Mouse (Mus musculus) neural tube, embryonic 13.5 days (tissue): ENCODE results near the gene Hfe. TPM values are rescaled to one million over a fixed set of nuclear protein-coding genes. Genes with fewer than 3 reads are reported as not detected.
"Not testable (repeated sequence)": the region's sequence is repeated elsewhere in the genome, so short reads cannot be mapped to it uniquely, and the experiment has no call there.

ENCODE experiments used
- ATAC-seq: fragments of 200-750 bp; cut with Nextera tagmentation; 2 replicates; pipeline ENCODE4 v1.8.0; 2017; ENCODE audit warnings: low read depth, mild to moderate bottlenecking, moderate TSS enrichment, moderate library complexity
- H3K27ac ChIP-seq: fragments of 300-500 bp; sonication (generic); replicated peaks from 2 replicates; pipeline ENCODE4 v1.5.1; 2015; ENCODE audit warnings: moderate library complexity, mild to moderate bottlenecking, inconsistent platforms
- H3K27me3 ChIP-seq: fragments of 300-500 bp; sonication (generic); 2 replicates; pipeline ENCODE4 v1.6.1; 2015; ENCODE audit warnings: mild to moderate bottlenecking, inconsistent platforms
- H3K36me3 ChIP-seq: fragments of 300-500 bp; sonication (generic); 2 replicates; pipeline ENCODE4 v1.6.1; 2015; ENCODE audit warnings: mild to moderate bottlenecking, inconsistent platforms
- H3K4me1 ChIP-seq: fragments of 300-500 bp; sonication (generic); replicated peaks from 2 replicates; pipeline ENCODE4 v1.6.1; 2015; ENCODE audit warnings: inconsistent platforms
- H3K4me2 ChIP-seq: fragments of 300-500 bp; sonication (generic); 2 replicates; pipeline ENCODE4 v1.6.1; 2015; ENCODE audit warnings: inconsistent platforms, mild to moderate bottlenecking, moderate library complexity
- H3K4me3 ChIP-seq: fragments of 300-500 bp; sonication (generic); 2 replicates; pipeline ENCODE4 v1.5.1; 2015; ENCODE audit warnings: mild to moderate bottlenecking, inconsistent platforms
- H3K9ac ChIP-seq: fragments of 300-500 bp; sonication (generic); 2 replicates; pipeline ENCODE4 v1.6.1; 2015; ENCODE audit warnings: moderate library complexity, mild to moderate bottlenecking, inconsistent platforms
- H3K9me3 ChIP-seq: fragments of 300-500 bp; sonication (generic); 2 replicates; pipeline ENCODE4 v1.6.1; 2016; ENCODE audit warnings: inconsistent platforms
- WGBS: fragments of 180-500 bp; shearing (Covaris S2); methylation state at CpG from one replicate; pipeline ENCODE4 v1.1.7; 2015; 5-methylcytosine and 5-hydroxymethylcytosine counted together
- polyA plus RNA-seq: library from polyadenylated mRNA; unstranded; fragments of >200 nt; fragmentation: Nextera tagmentation; extraction: Ambion mirVana; gene quantifications from 2 replicates; pipeline ENCODE4 v1.2.1, GENCODE M21; 2015

The Hfe gene
- 3.7 and 4.0 TPM in 2 replicates for polyA plus RNA-seq

DNA sequence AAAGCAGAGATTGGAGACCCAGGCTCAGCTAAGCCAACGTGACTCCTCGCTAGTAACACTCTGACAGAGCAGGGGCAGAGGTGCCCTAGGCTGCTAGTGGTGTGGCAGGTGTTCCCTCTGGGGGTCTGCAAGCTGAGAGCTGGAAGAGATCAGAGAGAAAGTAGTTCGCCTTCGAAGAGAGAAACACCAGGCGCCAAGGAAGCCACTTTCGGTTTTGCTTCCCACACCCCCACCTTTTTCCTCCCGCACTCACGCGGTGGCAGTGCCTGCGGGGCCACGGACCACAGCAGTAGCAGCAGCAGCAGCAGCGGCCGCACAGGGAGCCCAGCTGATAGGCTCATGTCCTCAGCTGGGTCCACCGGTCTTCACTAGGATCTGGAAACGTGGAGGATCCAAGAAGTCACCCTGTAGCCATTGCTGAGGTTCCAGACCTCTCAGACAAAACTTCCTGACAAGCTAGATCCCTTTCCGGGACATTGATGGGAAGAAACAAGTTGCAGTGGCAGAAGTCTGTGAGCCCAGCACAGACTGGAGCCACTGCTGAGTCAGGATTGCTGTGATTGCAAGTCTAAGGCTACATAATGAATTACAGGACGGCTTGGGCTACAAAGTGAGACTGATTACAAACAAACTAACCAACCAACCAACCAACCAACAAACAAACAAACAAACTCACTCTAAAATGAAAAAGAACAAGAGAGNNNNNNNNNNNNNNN, at the start of gene Hfe:
Gene Hfe, minus strand, starts transcription at position 481 of the 716 bp plus-strand sequence.
- peak within 1 kb of the TSS; percentile 37 for H3K4me3 ChIP-seq
- 0 out of 2 replicates have a peak, but pooled peaks cover 10% of the 10 kb centered on the region for H3K27me3 ChIP-seq
- no peak within 1 kb of the TSS for H3K27ac ChIP-seq
- H3K36me3 ChIP-seq: no peaks in the 10 kb centered on the region
- peaks cover 21% of the 10 kb centered on the region for H3K4me1 ChIP-seq
- peak within 1 kb of the TSS; percentile 65 for H3K4me2 ChIP-seq
- ATAC-seq: peak; percentile 63; the same call in 1 of the 2 replicates
- peak within 1 kb of the TSS; percentile 64 for H3K9ac ChIP-seq
- no peaks in the 10 kb centered on the region for H3K9me3 ChIP-seq
- 3% methylated on average over 17 of the region's 17 CpGs for WGBS

DNA sequence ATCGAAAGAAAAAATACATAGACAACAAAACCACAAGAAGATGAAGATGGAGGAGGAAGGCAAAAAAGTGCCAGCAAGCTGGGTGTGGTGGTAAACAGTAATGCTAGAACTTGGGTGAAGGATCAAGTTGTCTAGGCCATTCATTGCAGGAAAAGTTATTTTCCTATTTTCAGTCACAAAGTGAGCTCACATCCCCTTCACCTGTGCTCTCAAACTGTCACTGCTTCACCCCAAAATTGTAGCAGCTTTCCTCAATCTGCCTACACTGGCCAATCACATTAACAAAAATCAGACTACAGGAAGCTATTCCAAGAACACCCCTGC, 49.2 kb upstream of the Hfe start:
- Histone ChIP-seq H3K27me3 (no peaks in the 10 kb centered on the region), H3K4me2 (peak overlapping the region; percentile 79), H3K9me3 (no peaks in the 10 kb centered on the region), H3K27ac (peak overlapping the region; percentile 90; the same call in 1 of the 2 replicates), H3K9ac (peak overlapping the region; percentile 60; the same call in 1 of the 2 replicates), H3K4me1 (peaks cover 34% of the 10 kb centered on the region), H3K36me3 (no peaks in the 10 kb centered on the region), H3K4me3 (no peak overlapping the region)
- no peak for ATAC-seq
- WGBS: 77% methylated on average over 1 of the region's 1 CpGs

DNA sequence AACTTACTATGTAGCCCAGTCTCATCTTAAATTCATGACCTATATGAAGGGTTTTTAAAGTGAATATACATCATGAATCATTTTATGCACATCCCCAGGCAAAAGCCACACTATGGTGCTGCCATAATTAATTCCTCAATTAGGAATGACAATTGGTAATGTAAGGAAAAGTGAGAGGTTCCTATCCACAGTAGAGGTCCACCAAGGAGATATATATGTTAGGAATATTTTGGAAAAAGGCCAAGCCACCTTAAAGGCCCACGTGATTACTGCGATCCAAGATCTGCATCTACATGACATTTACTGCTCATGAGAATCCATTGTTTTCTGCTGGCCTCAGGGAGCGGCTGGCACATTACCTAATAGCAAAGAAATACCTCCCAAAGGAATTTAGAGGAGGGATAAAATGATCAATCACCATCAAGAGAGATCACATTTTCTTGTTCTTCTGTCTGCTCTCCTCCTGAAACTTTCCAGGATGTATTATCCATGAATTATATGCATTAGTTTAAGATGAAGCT, 48.7 kb upstream of the Hfe start:
- ATAC-seq: no peak
- no peaks in the 10 kb centered on the region for H3K27me3 ChIP-seq
- peaks cover 31% of the 10 kb centered on the region for H3K4me1 ChIP-seq
- WGBS: 24% methylated on average over 3 of the region's 3 CpGs
- H3K4me3 ChIP-seq: no peak overlapping the region
- H3K36me3 ChIP-seq: no peaks in the 10 kb centered on the region
- no peak overlapping the region for H3K27ac ChIP-seq
- H3K9ac ChIP-seq: no peak overlapping the region
- H3K4me2 ChIP-seq: no peak overlapping the region
- H3K9me3 ChIP-seq: no peaks in the 10 kb centered on the region

DNA sequence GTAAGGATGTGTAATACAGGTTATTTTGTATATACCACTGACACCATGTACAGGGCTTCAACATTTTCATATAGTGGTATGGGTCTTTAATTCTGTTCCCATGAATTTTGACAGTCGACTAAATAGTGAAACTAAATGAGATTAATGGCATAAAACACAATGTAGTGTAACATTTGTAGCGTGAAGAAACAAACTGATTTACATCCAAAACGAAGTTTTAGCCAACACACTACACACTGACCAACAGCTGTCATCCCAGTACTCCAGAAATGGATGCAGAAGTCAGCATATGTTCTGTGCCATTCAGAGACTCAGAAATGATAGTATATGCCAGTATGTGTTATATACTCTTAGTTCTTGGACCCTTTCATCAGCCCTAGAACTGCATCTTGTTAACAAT, 47.3 kb upstream of the Hfe start:
- Histone ChIP-seq H3K9ac (no peak overlapping the region), H3K36me3 (no peaks in the 10 kb centered on the region), H3K4me1 (peaks cover 23% of the 10 kb centered on the region), H3K27ac (no peak overlapping the region), H3K9me3 (no peaks in the 10 kb centered on the region), H3K27me3 (no peaks in the 10 kb centered on the region), H3K4me2 (peak overlapping the region; percentile 65), H3K4me3 (no peak overlapping the region)
- no peak for ATAC-seq
- WGBS: 41% methylated on average over 3 of the region's 3 CpGs

DNA sequence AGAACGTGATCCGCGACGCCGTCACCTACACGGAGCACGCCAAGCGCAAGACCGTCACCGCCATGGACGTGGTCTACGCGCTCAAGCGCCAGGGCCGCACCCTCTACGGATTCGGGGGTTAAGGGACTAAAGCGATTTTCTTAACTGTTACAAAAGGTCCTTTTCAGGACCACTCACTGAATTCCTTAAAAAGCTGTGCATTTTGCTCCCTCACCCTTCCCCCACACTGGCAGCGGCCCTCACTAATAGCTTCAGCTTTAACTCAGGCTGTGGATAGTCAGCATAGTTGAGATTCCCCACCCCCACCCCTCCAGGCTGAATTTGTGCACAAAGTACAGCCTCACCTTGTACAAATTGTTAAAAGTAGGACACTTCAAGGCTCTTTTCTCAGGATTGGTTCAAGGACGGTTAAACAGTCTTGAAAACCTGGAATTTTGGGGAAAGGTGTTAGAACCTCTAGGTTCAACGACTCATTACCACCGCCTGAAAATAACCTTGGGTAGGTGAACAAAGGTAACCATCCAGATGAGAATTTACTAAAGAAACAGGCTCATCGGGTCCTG, 46.6 kb upstream of the Hfe start:
- Histone ChIP-seq H3K4me1 (peaks cover 25% of the 10 kb centered on the region), H3K9ac (peak overlapping the region; percentile 61), H3K36me3 (no peaks in the 10 kb centered on the region), H3K9me3 (no peaks in the 10 kb centered on the region), H3K27ac (peak overlapping the region; percentile 88), H3K4me3 (peak overlapping the region; percentile 37), H3K27me3 (no peaks in the 10 kb centered on the region), H3K4me2 (peak overlapping the region; percentile 65)
- WGBS: 1% methylated on average over 23 of the region's 23 CpGs
- ATAC-seq: peak; percentile 16; the same call in 1 of the 2 replicates

DNA sequence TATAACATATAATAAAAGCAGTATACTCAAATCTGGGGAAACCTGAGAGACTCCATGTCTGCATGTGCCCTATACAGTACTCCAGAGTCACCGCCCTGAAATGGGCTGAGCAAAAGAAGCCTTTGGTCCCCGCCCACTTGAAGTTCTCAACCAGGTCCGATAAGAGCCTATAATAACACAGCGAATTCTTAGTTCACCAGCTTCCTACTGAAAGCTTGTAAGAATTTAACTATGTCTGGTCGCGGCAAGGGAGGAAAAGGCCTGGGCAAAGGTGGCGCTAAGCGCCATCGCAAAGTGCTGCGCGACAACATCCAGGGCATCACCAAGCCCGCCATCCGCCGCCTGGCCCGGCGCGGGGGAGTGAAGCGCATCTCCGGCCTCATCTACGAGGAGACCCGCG, 46.1 kb upstream of the Hfe start, which contains the start of gene Hist1h4b:
Gene Hist1h4b, plus strand, starts transcription at position 224 of the 400 bp plus-strand sequence.
- H3K36me3 ChIP-seq: no peaks in the 10 kb centered on the region
- peak within 1 kb of the TSS; percentile 37 for H3K4me3 ChIP-seq
- H3K9ac ChIP-seq: peak within 1 kb of the TSS; percentile 61
- H3K4me1 ChIP-seq: peaks cover 24% of the 10 kb centered on the region
- WGBS: 0% methylated on average over 17 of the region's 22 CpGs
- no peaks in the 10 kb centered on the region for H3K27me3 ChIP-seq
- peak; percentile 77 for ATAC-seq
- H3K4me2 ChIP-seq: peak within 1 kb of the TSS; percentile 65
- peak within 1 kb of the TSS; percentile 88 for H3K27ac ChIP-seq
- no peaks in the 10 kb centered on the region for H3K9me3 ChIP-seq

DNA sequence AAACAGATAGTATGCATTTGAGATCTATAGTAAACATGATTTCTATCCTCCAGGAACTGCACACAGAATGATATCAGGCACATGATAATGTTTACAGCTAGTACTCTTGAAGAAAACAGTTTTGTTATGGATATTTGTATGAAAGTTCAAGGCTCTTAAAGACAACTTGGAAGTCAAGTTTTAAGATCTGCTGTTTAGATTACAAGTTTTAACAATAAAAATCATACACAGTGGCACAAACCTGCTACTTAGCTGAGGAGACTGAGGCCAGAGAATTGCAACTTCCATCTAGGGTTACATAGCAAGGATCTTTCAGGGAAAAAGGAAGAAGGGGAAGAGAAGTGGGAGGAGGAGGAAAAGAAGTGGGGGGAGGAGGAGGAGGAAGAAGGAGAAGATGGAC, 44.3 kb upstream of the Hfe start:
- no peak overlapping the region for H3K4me2 ChIP-seq
- no peak overlapping the region for H3K4me3 ChIP-seq
- no peak overlapping the region for H3K9ac ChIP-seq
- no peaks in the 10 kb centered on the region for H3K27me3 ChIP-seq
- no peaks in the 10 kb centered on the region for H3K9me3 ChIP-seq
- H3K4me1 ChIP-seq: peaks cover 19% of the 10 kb centered on the region
- no peak overlapping the region for H3K27ac ChIP-seq
- H3K36me3 ChIP-seq: no peaks in the 10 kb centered on the region
- no peak for ATAC-seq

DNA sequence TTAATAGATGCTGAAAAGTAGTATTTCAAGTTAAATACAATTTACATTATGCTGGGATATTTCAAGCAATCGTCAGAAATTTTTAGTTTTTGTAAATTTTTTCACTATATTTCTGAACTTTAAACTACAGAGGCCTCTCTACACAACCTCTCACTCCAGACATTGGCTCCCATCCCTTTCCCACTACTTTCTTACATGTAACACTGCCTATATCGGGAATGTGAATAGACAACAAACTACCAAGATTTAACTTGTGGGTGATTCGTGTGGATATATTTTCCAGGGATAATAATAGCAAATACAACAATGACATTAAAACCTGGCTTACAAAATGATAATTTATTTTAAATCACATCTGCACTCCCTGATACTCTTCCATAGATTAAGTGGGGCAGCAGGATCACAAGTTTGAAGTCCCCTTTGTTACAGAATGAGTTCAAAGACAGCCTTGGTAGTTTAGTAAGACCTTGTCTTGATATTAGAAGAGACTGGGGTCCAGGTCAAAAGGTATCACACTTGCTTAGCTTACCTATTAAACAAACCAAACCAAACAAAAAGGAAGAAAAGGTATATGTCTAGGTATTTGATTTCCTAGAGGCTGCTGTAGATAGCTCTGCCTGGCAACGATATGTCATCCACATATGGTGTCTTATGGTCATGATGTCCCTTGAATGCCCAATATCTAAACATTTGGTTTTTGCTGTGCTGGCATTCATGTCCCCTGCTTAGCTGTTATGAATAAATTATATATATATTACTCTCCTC, 42.8 kb upstream of the Hfe start:
- Histone ChIP-seq H3K4me2 (peak overlapping the region; percentile 67; the same call in 1 of the 2 replicates), H3K9me3 (no peaks in the 10 kb centered on the region), H3K36me3 (no peaks in the 10 kb centered on the region), H3K27me3 (no peaks in the 10 kb centered on the region), H3K27ac (no peak overlapping the region), H3K4me3 (no peak overlapping the region), H3K9ac (no peak overlapping the region), H3K4me1 (peaks cover 18% of the 10 kb centered on the region)
- no peak for ATAC-seq
- 57% methylated on average over 4 of the region's 4 CpGs for WGBS

DNA sequence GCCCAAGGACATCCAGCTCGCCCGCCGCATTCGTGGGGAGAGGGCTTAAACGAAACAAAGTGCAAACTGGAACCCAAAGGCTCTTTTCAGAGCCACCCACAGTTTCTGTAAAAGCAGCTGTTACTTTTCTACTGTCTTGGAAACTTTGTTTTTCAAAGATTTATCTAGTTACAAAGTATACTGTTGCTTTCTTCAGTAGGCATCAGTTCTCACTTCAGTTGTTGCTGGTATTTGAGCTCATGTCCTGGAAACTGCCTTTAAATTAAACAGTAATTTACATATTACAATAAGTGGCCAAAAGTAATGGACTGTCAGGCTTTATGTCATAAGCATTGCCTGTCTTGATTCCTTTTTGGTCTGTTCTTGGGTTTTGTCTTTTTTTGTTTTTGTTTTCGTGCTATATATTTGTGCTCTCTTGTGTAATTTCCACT, 42.1 kb upstream of the Hfe start:
- H3K4me3 ChIP-seq: peak overlapping the region; percentile 23; the same call in 1 of the 2 replicates
- peak overlapping the region; percentile 1; the same call in 1 of the 2 replicates for H3K27ac ChIP-seq
- H3K4me2 ChIP-seq: peak overlapping the region; percentile 67
- no peak overlapping the region for H3K9ac ChIP-seq
- H3K36me3 ChIP-seq: no peaks in the 10 kb centered on the region
- no peak for ATAC-seq
- WGBS: 4% methylated on average over 6 of the region's 6 CpGs
- H3K9me3 ChIP-seq: no peaks in the 10 kb centered on the region
- no peaks in the 10 kb centered on the region for H3K27me3 ChIP-seq
- H3K4me1 ChIP-seq: peaks cover 26% of the 10 kb centered on the region

DNA sequence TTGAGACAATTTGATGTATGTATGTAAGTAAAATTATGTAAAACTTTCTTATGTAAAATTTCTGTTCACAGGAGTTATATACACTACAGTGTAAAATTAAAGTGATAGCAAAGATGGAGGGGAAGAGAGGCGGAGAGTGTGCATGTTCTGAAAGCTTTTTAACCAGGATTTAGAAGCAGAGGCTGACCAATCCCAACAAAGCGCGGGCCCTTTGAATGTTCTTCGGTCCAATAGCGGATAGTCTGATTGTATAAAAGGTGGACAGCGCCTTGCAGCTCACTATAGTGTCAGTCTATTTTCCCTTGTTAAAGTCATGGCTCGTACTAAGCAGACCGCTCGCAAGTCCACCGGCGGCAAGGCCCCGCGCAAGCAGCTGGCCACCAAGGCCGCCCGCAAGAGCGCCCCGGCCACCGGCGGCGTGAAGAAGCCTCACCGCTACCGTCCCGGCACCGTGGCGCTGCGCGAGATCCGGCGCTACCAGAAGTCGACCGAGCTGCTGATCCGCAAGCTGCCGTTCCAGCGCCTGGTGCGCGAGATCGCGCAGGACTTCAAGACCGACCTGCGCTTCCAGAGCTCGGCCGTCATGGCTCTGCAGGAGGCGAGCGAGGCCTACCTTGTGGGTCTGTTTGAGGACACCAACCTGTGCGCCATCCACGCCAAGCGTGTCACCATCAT, 41.5 kb upstream of the Hfe start, which contains the start of gene Hist1h3b:
Gene Hist1h3b, plus strand, starts transcription at position 201 of the 675 bp plus-strand sequence.
- Histone ChIP-seq H3K9ac (peak within 1 kb of the TSS; percentile 66), H3K4me1 (peaks cover 27% of the 10 kb centered on the region), H3K27ac (peak within 1 kb of the TSS; percentile 95), H3K4me3 (peak within 1 kb of the TSS; percentile 45), H3K4me2 (peak within 1 kb of the TSS; percentile 67)
- peak; percentile 76 for ATAC-seq
- WGBS: 1% methylated on average over 16 of the region's 47 CpGs
- not testable (repeated sequence) for H3K36me3 ChIP-seq, H3K9me3 ChIP-seq, H3K27me3 ChIP-seq

DNA sequence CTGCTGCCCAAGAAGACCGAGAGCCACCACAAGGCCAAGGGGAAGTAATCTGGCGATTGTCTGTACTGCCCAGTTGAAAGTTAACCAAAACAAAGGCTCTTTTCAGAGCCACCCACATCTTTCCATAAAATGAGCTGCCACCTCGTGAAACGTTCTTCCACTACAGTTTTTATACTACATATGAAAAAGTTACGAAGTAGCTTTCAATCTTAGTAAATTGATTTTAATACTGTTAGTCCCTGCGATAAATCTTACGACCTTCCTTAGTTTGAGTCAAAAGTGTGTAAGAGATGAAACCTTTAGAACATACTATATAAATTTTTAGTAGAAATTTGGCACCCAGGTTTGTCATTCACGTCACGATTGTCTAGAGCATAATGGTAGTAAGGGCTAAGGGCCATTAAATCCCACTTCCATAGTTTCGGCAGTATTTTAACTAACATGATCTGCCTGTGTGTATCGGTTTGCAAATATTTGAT, 40.9 kb upstream of the Hfe start:
- Histone ChIP-seq H3K4me1 (peaks cover 29% of the 10 kb centered on the region), H3K9me3 (no peaks in the 10 kb centered on the region), H3K4me2 (peak overlapping the region; percentile 67), H3K36me3 (no peaks in the 10 kb centered on the region), H3K9ac (peak overlapping the region; percentile 66; the same call in 1 of the 2 replicates), H3K27ac (peak overlapping the region; percentile 95), H3K4me3 (peak overlapping the region; percentile 45), H3K27me3 (no peaks in the 10 kb centered on the region)
- ATAC-seq: peak; percentile 44; the same call in 1 of the 2 replicates
- under 1% methylated on average over 11 of the region's 11 CpGs for WGBS
